10 mouse cellular contexts compared by ENCODE assay signal in genomic region chr6:52504676-52505460, GRCm38 (mm10).
A peak's percentile ranks its signal among the peaks of the same experiment; 100 is the strongest.
DNase-seq lines count a peak whose midpoint lies in the region; TF ChIP-seq lines count a peak whose summit lies in the region.
"Had no signal": no experiment of that assay in that cellular context is flagged by ENCODE, and none has a peak within 500 bp of the region (broad histone marks: within the 10 kb centered on the region; RNA-seq: fewer than 3 reads in every experiment).

No protein-coding gene starts in this region.

- no peak for TF ChIP-seq CTCF in thymus, adult 2 months (IDR thresholded peaks at IDR 0.05; ENCODE audit: borderline replicate concordance, control insufficient read depth, extremely low read depth, insufficient read depth, low read length, poor library complexity)

- H3K9me3 ChIP-seq in heart, embryonic 10.5 days: no peaks in the 10 kb centered on the region

- H3K27me3 ChIP-seq in heart, embryonic 10.5 days (ENCODE audit: insufficient read depth, poor library complexity, severe bottlenecking): no peaks in the 10 kb centered on the region
- H3K27me3 ChIP-seq in thymus, adult 2 months (ENCODE audit: control insufficient read depth, insufficient read depth, low read length): no peaks in the 10 kb centered on the region

- no peaks in the 10 kb centered on the region for H3K36me3 ChIP-seq in heart, embryonic 10.5 days
- H3K36me3 ChIP-seq in thymus, adult 2 months (ENCODE audit: control insufficient read depth, insufficient read depth, low read length): no peaks in the 10 kb centered on the region

- intact Hi-C loops in gastrocnemius, postnatal 14 days (cut with DNase I; ENCODE audit: low total_unique reads): no loop called here

- WGBS in heart, embryonic 10.5 days: 78% methylated on average over 8 of the region's 8 CpGs
- WGBS in thymus, adult 2 months: 92% methylated on average over 8 of the region's 8 CpGs

- no peak overlapping the region for H3K27ac ChIP-seq in heart, embryonic 10.5 days
- no peak overlapping the region for H3K27ac ChIP-seq in thymus, adult 2 months (ENCODE audit: control insufficient read depth, insufficient read depth, low read length)

- peak; percentile 68 to 76 for DNase-seq in heart, adult 18-20 months
- DNase-seq in heart, embryonic 10.5 days (ENCODE audit: low spot score): no peak
- DNase-seq in 3T3-L1 (ENCODE audit: low read depth, low spot score): peak; percentile 90
- peak; percentile 55 for DNase-seq in cerebellum, adult 11 months
- peak; percentile 58 for DNase-seq in gastrocnemius, postnatal 14 days
- no peak for DNase-seq in frontal cortex, postnatal 36 days (ENCODE audit: low spot score in 2 of 2)
- no peak for DNase-seq in urinary bladder, adult 2 months (ENCODE audit: low spot score)
- DNase-seq in thymus, adult 2 months: no peak
- DNase-seq: lung, adult 2 months; spleen, adult 18-20 months had no signal

- no peak for TF ChIP-seq POLR2A in thymus, adult 2 months (IDR thresholded peaks at IDR 0.05; ENCODE audit: control insufficient read depth, extremely low read depth, insufficient read depth, low read length, poor library complexity)

- no peak overlapping the region for H3K4me3 ChIP-seq in heart, embryonic 10.5 days
- H3K4me3 ChIP-seq in thymus, adult 2 months (ENCODE audit: control insufficient read depth, insufficient read depth, low read length): no peak overlapping the region

- H3K4me1 ChIP-seq in heart, embryonic 10.5 days: no peaks in the 10 kb centered on the region
- no peaks in the 10 kb centered on the region for H3K4me1 ChIP-seq in thymus, adult 2 months (replicated peaks; ENCODE audit: control insufficient read depth, insufficient read depth, low read length)

Comparison
In these comparisons a context has a peak if more than half of its experiments do, and no peak if none do; other contexts are left out.
1. DNase-seq: peak in heart, adult 18-20 months (2 of 2), 3T3-L1 (single experiment), cerebellum, adult 11 months (single experiment) and gastrocnemius, postnatal 14 days (single experiment); none in heart, embryonic 10.5 days (single experiment), frontal cortex, postnatal 36 days (0 of 2), urinary bladder, adult 2 months (single experiment) and thymus, adult 2 months (single experiment).